Mouse (Mus musculus) CH12.LX (cell line): ENCODE data around the gene Galnt16.

Experiments
- CTCF ChIP-seq, 2 experiments: IDR thresholded peaks in 1 of 2; conservative IDR thresholded peaks in 1 of 2; 2 replicates each; pipeline ENCODE4 v1.5.1; 2011 to 2012; ENCODE audit warnings: low read depth in 2 of 2, low read length in 2 of 2, improper control_type of control experiment in 1 of 2, inconsistent platforms in 1 of 2, mild to moderate bottlenecking in 1 of 2, moderate library complexity in 1 of 2
- E2F4 ChIP-seq: IDR thresholded peaks from 2 replicates; pipeline ENCODE4 v1.6.1; 2011; ENCODE audit warnings: low read depth, low read length, improper control_type of control experiment; ENCODE audit not compliant: insufficient replicate concordance
- ELF1 ChIP-seq: IDR thresholded peaks from 2 replicates; pipeline ENCODE4 v1.6.1; 2014; ENCODE audit warnings: low read depth, mild to moderate bottlenecking, inconsistent platforms, low read length, improper control_type of control experiment
- EP300 ChIP-seq: IDR thresholded peaks from 2 replicates; pipeline ENCODE4 v1.6.1; 2011; ENCODE audit warnings: low read length, improper control_type of control experiment
- POLR2A ChIP-seq: IDR thresholded peaks from 2 replicates; pipeline ENCODE4 v1.6.1; 2011; ENCODE audit warnings: low read depth, mild to moderate bottlenecking, improper control_type of control experiment, low read length
- RAD21 ChIP-seq: IDR thresholded peaks from 2 replicates; pipeline ENCODE4 v1.6.1; 2011; ENCODE audit warnings: low read depth, mild to moderate bottlenecking, low read length, improper control_type of control experiment, moderate library complexity
- TCF12 ChIP-seq: IDR thresholded peaks from 2 replicates; pipeline ENCODE4 v1.6.1; 2014; ENCODE audit warnings: low read depth, mild to moderate bottlenecking, inconsistent platforms, low read length, improper control_type of control experiment
- ZC3H11A ChIP-seq: IDR thresholded peaks from 2 replicates; pipeline ENCODE4 v1.6.1; 2012; ENCODE audit warnings: low read depth, mild to moderate bottlenecking, inconsistent platforms, low read length, improper control_type of control experiment
- ZKSCAN1 ChIP-seq: IDR thresholded peaks from 2 replicates; pipeline ENCODE4 v1.6.1; 2012; ENCODE audit warnings: low read depth, inconsistent platforms, low read length, improper control_type of control experiment, borderline replicate concordance

DNA sequence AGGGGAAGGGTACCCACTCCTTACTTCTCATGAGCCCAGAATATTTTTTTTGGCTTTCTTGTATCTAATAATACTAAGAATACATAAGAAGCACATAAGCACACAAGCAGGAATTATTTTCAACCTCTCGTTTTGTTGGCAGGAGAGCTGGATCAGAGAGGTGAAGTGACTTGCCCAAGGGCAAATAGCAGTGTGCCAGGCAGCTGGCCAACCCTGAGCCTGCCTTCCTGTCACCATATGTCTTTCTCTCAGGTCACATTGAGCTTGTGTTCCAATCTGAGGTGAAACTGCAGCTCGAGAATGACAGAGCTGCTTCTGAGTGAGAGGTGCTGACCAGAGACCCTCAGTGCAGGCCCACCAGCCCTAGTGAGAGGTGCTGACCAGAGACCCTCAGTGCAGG lies 15.8 kb downstream of the Galnt16 start:
- no peak for TF ChIP-seq CTCF (conservative IDR thresholded peaks at IDR 0.05 in 1 of 2, IDR thresholded peaks at IDR 0.05 in 1 of 2; ENCODE audit: low read depth in 2 of 2, low read length in 2 of 2)
- TF ChIP-seq ZKSCAN1: no peak
- TF ChIP-seq ELF1: no peak
- TF ChIP-seq TCF12: no peak
- no peak for TF ChIP-seq E2F4
- no peak for TF ChIP-seq ZC3H11A
- no peak for TF ChIP-seq POLR2A
- TF ChIP-seq RAD21: no peak
- no peak for TF ChIP-seq EP300
